Mouse (Mus musculus) layer of hippocampus, adult 9-11 months (tissue): ENCODE measurements around the gene Ssr2.
A peak's percentile ranks its signal among the peaks of the same experiment; 100 is the strongest.

ENCODE experiments used
- DNase-seq: peaks from one replicate; pipeline ENCODE4 v3.0.0; 2022

Gene Ssr2

DNA sequence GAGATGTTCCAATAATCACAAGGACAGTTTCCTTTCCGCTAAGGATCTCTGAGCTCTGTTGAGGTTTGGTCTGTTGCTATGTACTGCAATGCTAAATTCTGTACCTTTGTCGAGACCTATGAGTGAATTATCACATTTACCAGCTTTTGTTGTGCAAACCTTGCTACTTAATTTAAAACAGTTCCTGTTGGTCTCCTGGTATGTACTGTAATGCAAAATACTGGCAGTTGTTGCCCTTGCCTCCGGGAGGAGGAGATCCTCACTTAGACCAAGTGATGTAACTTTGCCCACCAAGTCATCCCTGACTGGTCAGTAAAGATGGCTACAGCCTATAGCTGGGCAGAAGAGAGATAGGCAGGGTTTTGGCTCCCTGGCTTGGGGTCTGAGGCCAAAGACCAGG lies at the start of gene Ssr2:
Gene Ssr2 (plus strand): TSS at position 337 of the 400 bp plus-strand sequence.
- DNase-seq = no peak

DNA sequence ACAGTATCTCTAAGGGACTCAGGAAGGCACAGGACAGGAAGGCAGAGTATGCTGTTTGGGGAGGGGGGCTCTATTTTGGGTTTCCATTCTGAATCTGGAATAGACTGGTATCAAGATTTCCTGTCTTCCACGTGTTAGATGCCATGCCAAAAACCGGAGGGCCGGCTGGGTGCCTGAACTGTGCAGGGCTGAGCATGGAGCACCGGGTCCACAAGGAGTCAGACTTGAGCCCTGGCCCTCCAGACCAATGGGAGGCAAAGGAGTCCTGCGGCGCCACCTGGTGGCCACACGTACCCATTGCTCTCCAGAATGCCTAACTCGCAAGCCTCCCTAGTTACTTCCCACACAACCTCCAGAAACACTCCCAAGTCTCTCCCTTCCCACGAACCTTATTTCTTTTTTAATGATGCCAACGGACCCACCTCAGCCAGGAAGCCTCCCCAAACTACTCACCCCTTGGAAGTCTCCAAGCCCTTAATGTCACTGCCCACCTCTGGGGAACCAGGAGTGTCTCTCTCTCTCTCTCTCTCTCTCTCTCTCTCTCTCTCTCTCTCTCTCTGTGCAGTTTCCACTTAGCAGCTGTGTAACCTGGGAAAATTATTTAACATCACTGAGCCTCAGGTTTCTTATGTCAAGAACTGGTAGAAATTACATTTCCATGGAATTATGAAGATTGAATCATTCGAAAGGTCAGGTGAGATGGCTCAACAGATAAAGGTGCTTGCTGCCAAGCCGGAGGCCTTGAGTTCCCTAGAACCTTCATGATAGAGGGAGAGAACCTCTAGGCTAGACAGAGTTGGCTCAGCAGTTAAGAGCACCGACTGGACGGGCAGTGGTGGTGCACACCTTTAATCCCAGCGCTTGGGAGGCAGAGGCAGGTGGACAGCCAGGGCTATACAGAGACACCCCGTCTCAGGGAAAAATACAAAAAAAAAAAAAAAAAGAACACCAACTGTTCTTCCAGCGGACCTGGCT lies 49.2 kb upstream of the Ssr2 start:
- peak; percentile 81 for DNase-seq

DNA sequence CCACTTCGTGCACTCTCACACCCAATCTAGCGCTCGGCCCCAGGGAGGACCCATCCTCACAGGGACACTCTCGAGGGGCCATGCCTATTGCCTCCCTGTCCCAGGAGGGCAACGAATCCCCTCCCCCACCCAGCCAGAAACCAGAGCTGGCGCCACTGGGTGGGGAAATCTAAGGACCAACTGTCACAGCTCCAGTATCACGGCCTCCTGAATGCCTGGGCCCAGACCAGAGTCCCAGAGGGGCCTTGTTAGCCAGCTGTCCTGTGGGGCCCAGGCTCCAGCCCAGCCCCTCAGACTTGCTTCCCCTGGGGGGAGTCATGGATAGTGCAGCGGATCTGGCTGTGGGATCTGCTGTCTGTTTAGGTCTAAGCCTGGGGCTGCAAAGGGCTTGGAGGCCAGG lies 48.1 kb upstream of the Ssr2 start:
- no peak for DNase-seq

DNA sequence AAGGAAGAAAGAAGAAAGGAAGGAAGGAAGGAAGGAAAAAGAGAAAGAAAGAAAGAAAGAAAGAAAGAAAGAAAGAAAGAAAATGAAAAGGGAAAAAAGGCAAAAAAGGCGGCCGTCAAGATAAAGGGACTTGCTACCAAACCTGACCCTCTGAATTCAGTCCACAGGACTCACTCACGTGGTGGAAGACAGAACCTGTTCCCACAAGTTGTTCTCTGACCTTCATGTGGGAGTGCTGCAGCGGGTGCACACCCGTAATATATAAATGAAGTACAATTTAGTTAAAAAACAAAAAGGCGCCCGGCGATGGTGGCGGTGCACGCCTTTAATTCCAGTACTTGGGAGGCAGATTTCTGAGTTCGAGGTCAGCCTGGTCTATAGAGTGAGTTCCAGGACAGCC lies 47.0 kb upstream of the Ssr2 start:
- no peak for DNase-seq

DNA sequence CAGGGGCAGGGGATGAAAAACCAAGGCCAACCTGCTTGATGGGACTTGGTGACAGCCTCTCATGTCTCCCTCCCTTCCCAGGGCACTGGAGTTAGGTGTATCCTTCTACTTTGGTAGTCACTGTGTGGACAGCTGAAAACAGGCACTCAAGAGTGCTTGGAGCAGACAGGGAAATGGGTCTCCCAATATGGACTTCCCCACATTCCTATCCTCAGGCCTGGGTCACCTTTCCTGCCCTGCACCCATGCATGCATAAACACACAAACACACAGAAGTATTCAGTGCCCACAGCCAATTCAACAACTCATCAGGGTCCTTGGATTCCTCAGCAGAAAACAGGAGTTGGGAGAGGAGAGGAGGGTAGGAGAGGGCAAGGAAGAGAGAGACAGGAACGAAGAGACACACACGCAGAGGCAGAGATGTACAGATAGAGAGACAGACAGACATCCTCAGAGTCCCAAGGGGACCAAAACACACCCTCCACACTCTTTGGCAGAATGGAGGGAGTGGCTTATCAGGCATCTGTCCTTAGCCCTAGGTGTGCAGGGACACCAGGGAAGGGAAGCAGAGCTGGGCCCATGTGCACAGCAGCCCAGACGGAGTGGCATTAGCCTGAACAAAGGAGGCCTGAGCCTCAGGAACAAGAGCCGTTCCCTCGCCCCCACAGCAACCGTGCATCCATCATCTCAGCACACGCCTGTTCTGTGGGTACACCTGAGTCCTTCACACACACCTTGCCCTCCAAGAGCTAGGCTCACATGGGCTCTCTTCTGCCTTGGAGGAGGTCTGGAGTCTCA lies 46.3 kb upstream of the Ssr2 start:
- DNase-seq = no peak

DNA sequence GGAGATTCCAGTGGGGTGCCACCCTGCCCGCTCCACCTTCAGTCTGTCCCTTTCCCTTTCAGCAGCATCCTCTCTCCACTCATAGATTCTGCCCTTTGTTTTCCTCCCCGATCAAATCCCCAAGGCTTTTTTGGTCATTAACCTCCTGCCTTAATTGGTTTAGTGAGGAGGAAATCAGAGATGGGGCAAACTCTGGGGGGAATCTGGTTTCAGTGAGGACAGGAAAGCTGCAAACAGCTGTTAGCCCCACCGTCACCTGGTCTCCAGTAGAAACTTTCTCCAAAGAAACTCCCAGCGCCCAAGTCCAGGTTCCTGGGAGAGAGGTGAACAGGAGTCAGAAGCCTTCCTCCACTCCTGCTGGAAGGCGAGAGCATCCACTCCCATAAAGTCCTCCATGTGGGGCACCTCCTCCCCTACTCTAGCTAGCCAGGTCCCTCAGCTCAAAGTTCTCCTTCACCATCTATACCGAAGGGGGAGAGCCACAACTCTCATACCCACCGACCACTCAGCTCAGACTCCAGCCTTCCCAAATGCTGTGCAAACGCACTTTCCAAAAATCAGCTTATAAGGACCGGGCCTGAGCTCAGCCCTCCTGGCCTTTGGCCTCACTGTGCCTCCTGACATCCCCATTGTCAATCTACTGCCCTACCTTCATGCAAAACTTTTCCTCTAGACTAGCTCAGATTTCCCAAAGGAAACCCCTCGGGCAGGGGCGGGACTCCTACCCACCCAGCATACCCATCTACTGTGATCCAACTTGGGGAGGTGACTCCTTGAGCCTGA lies 45.4 kb upstream of the Ssr2 start:
- DNase-seq = no peak

DNA sequence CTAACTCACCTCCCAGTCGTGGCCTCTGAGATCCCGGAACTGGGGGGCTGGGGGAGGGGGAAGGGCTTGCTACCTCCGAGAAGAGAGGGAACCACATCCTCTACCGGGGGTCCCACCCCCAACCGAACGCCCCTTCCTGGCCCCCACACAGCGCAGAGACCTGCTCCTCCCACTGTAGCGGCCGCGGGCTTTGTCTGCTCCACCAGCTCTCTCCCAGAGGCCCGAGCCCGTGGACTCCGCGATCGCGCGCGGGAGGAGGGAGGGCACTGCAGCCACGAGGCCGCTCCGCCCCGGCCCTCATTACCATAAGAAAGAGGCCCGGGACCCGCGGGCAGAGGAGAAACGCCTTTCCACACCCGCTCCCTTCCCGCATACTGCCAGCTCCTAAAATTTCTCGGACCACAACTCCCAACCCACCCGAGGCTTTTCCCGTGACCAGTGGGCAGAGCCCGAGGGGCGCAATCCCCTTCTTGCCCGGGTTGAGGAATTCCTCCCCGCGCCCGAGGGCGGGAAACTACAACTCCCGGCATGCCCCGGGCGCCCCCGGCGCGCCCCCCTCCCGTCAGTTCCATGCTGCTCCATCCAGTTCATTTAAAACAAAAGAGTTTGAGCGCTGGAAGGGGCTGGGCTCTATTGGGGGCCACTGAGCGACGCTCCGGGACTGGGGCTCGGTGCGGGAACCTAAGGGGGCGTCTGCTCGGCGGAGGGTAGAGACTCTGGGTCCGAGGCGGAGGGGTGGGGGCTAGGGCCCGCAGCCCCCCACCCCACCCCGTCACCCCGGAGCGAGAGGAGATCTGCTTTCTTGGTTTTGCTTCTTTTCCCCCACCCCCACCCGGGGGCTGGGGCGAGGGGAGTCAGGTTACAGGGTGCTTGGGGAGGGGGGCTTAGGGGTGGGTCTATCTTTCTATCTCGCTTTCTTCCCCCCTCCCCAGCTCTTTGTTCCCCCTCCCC lies 44.1 kb upstream of the Ssr2 start:
- peak; percentile 83 for DNase-seq

DNA sequence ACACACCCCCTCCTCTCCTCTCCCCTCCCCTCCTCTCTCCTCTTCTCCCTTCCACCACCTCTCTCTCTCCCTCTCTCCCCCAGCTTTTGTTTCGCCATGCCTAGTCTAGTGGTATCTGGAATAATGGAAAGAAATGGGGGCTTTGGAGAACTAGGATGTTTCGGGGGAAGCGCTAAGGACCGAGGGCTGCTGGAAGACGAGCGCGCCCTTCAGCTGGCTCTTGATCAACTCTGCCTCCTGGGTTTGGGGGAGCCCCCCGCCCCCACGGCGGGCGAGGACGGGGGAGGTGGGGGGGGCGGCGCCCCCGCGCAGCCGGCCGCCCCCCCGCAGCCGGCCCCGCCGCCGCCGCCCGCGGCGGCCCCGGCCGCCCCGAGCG lies 43.4 kb upstream of the Ssr2 start, which contains the start of gene Mex3a:
Gene Mex3a (plus strand): TSS at position 97 of the 376 bp plus-strand sequence.
- DNase-seq = no peak

DNA sequence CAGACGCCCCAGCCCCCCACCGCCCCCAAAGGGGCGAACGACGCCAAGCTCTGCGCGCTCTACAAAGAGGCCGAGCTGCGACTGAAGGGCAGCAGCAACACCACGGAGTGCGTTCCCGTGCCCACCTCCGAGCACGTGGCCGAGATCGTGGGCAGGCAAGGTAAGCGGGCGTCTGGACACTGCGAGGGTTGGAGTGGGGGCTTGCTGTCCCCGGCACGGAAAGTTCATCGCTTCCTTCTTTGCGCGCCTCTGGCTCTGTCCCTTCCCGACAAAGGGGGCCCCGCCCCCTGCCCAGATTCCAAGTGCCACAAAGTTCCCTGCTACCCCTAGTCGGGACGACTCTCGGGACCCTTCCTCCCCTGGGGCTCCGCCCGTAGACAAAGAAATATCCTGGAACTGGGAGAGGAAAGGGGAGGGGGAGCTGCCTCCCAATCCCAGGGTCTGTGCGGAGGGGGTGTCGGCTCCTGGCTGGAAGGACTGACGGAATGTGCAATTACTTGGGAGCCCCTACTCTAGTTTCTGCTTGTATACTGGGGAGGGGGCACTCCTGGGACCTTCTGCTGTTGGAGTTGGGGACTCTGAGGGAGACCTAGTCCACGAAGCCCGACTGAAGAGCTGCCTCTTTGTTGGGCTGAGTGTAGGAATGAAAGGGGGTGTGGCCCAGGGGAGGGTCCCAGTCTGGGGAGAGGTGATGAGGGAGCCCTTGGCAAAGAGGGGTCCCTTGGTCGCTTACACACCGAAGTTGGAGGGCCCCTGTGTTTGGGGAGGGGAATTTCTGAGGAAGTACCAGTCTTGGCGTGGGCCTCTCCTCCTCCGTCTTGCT lies 42.8 kb upstream of the Ssr2 start:
- no peak for DNase-seq

DNA sequence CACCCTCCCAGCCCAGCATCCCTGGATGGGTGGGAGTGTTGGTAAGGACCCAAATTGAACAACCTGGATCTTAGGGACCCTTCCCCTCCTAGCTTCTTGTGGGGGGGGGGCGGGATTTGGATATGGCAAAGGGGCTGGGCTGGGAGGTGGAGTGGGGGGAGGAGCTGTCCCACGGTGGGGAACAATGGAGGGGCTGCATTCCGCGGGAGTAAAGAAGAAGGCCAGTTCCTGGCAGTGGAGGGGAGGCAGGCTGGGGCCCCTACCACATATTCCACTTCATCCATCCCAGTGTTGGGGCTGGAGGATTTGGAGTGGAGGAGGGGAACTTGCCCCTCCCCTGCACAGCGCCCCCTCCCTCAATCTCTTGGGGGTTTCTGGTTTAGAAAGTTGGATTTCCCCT lies 42.0 kb upstream of the Ssr2 start:
- no peak for DNase-seq

DNA sequence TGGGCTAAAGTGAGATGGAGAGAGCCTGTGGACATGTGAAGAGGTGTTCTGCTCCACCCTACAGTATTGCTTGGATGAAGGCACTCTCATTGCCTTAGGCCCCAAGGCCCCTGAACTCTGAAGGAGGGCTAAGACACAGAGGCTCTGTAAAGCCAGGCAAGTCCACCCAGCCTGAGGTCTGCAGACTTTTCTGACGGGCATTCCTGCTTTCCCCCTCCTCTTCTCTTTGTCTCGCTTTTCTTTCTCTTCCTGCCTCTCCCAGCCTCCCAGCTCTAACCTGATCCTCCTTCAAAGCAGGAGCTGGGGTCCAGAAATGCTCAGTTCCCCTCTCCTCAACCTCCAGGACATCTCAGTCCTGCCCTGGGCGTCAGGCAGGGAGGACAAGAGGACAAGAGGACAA lies 40.7 kb upstream of the Ssr2 start:
- no peak for DNase-seq

DNA sequence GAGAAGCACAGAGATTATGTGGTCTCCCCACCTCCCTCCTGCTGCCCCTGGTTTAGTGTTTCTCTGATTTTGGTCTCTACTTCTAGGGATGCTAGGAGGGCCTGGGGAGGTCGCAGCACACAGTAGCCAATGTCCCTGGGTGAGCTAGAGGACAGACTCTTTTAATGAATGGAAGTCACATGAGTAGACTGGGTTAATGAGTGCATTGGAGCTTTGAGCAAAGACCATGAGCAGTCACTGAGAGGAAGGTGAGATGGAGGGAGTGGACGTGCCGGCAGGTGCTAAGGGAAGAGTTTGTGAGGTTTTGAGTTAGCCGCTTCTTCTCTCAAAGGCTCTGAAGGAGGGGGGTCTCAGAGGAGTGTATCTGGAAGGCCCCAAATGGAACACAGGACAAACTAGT lies 40.1 kb upstream of the Ssr2 start:
- no peak for DNase-seq

DNA sequence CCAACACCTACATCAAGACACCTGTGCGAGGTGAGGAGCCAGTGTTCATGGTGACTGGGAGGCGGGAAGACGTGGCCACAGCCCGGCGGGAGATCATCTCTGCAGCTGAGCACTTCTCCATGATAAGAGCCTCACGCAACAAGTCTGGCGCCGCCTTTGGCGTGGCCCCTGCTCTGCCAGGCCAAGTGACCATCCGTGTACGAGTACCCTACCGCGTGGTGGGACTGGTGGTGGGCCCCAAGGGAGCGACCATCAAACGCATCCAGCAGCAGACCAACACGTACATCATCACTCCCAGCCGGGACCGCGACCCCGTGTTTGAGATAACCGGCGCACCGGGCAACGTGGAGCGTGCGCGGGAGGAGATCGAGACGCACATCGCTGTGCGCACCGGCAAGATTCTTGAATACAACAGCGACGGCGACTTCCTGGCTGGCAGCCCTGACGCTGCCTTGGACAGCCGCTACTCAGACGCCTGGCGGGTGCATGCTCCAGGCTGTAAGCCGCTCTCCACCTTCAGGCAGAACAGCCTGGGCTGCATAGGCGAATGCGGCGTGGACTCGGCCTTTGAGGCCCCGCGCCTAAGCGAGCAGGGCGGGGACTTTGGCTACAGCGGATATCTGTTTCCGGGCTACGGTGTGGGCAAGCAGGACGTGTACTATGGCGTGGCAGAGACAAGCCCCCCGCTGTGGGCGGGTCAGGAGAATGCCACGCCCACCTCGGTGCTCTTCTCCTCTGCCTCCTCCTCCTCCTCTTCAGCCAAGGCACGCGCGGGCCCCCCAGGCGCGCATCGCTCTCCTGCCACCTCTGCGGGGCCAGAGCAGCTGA lies 39.4 kb upstream of the Ssr2 start:
- DNase-seq = peak; percentile 88

DNA sequence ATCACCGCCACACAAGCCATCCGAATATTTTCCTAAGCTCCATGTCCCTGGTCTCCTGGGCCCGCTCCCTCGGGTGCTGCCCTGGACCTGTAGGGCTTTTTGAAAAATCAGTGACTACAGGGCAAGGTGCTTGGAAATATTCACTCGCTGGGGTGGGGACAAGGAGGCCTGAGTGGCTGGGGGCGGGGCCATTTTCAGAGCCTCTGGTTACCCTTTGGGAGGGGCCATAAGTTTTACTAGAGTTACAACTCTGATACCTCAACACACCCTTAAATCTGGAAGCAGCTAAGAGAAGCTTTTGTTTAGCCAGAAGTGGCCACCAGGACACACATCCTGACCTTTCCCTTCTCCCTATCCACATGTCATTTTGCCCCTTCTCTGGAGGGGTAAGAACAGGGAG lies 38.5 kb upstream of the Ssr2 start:
- DNase-seq = no peak

DNA sequence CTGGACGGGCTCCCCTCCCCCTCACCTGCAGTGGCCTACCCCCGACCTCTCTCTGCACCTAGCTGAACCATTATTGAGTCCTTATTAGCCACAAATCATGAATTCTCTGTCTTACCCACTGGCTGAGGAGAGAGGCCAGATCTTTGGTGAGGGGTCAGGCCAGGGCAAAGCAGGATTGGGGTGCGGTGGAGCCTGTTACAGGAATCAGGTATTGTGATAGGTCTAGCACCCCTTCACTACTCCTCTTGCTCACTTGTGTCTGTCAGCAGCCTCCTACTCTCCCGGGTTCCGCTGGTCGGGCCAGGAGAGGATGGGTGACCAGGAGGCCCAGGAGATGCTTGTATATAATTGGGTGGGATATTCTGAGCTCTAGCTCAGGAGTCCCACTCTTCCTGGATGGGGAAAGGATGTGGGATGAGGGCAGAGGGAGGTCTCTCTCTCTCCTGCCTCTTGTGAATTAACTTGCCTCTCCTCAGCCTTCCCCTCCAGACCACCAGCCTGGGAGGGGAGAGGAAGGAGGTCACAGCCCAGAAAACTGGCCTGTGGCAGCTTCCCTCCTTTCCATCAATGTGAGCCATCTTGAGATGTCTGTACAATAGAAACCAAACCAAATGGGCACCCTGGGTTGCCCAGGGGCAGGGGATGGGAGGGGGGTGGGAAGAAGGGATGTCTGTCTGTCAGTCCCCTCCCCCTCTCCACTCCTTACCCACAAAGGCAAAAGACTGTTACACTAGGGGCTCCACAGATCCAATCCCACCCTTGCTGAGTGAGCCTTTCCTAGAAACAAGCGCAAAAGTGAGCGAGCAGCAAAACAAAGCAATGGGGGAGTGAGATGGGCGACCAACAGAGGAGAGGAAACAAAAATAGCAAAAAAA lies 37.2 kb upstream of the Ssr2 start:
- no peak for DNase-seq

DNA sequence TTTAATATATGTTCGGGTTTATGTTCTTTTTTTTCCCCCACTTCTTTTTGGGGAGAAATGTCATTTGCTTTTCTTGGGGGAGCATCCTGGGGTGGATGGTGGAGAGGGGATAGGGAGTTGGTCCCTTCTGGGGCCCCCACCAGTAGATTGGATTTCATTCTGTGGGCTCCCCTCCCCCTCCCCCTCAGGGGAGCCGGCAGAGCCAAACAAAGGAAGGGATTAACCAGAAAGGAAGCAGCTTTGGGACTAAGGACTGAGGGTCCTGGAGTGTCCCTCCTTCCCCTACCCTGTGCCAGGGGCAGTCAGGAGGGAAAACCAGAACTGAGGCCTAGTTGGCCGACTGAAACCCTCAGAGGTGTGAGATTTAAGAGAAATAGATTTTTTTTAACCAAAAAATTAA lies 36.3 kb upstream of the Ssr2 start:
- no peak for DNase-seq

DNA sequence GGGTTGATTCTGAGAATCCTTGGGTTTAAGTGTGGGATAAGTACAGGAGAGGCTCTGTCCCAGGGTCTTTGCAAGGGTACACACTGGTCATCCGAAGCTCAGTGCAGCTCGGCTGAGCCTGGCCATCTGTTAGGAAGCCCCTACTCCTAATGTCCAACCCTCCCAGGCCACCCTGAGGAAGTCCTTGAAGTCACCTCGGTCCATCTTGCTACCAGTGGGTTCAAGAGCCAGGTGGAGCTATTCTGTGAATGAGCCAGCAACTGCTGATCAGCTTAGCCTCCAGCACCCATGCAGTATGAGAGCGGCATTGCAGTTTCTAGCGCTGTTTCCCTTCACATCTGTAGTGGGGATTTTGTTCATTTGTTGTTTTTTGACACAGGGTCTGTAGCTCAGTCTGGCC lies 35.6 kb upstream of the Ssr2 start:
- DNase-seq = no peak

DNA sequence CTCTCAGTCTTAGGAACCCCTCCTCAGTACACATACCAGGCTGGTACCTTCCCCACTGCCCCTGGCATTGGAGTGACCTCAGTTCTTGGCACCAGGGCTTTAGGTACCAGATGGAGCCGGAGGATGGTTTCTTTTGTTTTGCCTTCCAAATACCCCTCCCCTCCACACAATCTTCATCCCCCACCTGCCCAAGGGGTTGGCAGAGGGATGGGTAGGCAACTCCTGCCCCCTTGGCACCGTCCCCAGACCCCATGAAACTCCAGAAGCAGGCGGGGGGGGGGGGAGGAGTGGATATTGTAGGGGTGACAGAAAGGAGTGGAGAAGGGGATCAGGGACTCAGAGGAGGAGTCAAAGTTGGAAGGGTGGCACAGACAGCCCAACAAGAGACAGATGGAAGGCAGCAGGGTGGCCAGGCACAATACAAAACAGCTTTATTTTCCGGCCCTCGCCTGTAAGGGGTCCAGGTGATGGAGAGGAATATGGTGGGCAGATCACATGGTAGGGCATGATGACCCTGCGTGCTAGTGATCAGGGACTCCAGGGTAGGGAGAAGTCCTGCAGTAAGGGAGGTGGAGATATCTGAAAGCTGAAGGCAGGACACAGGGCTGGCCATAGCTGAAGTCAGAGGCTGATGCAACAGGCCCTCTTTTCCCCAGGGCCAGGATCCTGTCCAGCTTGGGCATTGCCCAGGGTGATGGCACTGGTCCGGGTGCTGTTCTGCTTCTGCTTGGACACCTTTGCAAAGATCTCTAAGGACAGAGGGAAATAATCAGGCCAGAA lies 33.9 kb upstream of the Ssr2 start:
- no peak for DNase-seq
